Mouse (Mus musculus) frontal cortex, postnatal 10 days (tissue): Measurements from ENCODE around the gene Pym1.
A peak's percentile ranks its signal among the peaks of the same experiment; 100 is the strongest.

Source experiments
- DNase-seq, 2 experiments: peaks; one replicate each; pipeline ENCODE4 v3.0.0; 2022; ENCODE audit warnings: low spot score in 2 of 2, mixed read lengths in 1 of 2

The Pym1 gene

GRCm38 (mm10) chr10:128804271-128805091 is 56.8 kb downstream of the Pym1 start, which contains the start of gene Tmem198b:
Gene Tmem198b, minus strand, starts transcription at chr10:128804370.
- peak; percentile 71 to 74 for DNase-seq

- DNase-seq: peak; percentile 92 to 93
Measured at GRCm38 (mm10) chr10:128805092-128806000, 57.7 kb downstream of the Pym1 start.

DNA sequence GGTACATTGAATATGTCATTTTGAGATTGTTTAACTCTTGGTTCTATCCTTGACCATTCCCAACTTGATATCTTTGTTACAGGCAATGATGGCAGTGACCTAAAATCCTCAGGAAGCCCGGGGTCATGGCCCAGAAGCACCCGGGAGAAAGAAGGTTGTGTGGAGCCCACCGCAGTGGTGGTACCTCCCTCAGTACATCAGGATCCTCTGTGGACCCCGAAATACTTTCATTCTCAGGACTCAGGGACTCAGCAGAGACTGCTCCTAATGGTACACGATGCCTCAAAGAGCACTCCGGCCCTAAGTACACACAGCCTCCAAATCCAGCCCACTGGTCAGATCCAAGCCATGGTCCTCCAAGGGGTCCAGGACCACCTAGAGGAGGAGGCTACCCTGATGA is 58.4 kb downstream of the Pym1 start:
- no peak for DNase-seq

GRCm38 (mm10) chr10:128807018-128807417 is 59.3 kb downstream of the Pym1 start:
- DNase-seq: no peak
